Mouse (Mus musculus): ENCODE measurements at regions not wholly inside any gene's neighbourhood (a gene's known extent, or its start where the extent isn't known, plus 50 kb on each side); places are given as distances from the start of the nearest gene placed in this dataset.

DNA sequence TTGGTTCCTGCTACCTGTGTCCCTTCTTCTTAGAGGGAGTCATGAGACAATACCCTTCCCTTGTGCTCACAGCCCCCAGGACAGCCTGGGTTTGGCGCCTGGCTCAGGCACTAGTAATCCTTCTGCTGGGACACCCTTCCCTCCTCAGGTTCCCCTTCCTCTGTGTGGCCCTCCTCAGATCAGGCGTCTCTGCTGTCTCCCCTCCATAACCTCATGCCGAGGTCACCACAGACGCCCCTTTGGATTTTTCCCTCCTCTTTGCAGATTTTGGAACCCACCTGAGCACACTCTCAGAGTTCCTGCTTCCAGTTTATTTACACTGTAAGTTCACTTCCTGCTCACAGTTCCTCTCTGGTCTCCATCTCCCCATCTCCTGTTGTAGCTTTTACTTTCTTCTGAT is 117.7 kb downstream of the 2410131K14Rik start:
- CTCF ChIA-PET = interaction anchor here in 1 of 4 experiments (0.6 kb wide), 1 partner anchor 59 kb away, joined by 8 read pairs; no protein-coding TSS in a partner anchor
- POLR2A ChIA-PET = interaction anchor here in 1 of 4 experiments (0.5 to 0.7 kb wide), 2 partner anchors 18 to 276 kb away, joined by 3 read pairs; no protein-coding TSS in a partner anchor

GRCm38 (mm10) chr5:118363154-118363553 is 118.1 kb downstream of the 2410131K14Rik start:
- CTCF ChIA-PET = interaction anchor here in 1 of 4 experiments (0.6 kb wide), 1 partner anchor 59 kb away, joined by 8 read pairs; no protein-coding TSS in a partner anchor
- POLR2A ChIA-PET = interaction anchor here in 1 of 4 experiments (0.5 to 0.7 kb wide), 2 partner anchors 18 to 275 kb away, joined by 3 read pairs; no protein-coding TSS in a partner anchor

DNA sequence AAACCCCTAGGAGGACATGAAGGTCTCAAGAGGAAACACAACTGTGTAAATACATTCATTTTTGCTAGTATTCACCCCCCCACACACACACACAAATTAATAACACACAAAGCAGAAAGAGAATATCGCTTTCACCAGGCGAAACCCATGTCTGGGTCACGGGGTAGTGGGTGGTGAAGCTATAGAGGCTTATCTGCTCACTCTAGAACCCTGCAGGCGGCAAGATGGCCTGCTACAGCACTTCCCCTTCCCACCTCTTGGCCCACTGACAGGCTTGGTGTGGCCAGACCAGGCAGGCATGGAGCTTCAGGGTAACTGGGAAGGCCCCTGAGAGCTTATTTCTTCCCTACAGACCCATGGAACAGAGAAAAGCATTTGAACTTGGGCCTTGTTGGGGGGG is 119.6 kb downstream of the 2410131K14Rik start:
- CTCF ChIA-PET = interaction anchor here in 2 of 4 experiments (0.5 to 0.7 kb wide), 3 partner anchors 9 to 361 kb away, joined by 3 to 5 read pairs (median 3); no protein-coding TSS in a partner anchor
- POLR2A ChIA-PET = interaction anchor here in 1 of 4 experiments (0.7 to 1.4 kb wide), 4 partner anchors 10 to 885 kb away, joined by 3 to 11 read pairs (median 4); no protein-coding TSS in a partner anchor

GRCm38 (mm10) chr5:118365196-118365595 is 120.2 kb downstream of the 2410131K14Rik start:
- POLR2A ChIA-PET = interaction anchor here in 1 of 4 experiments (1.4 kb wide), 2 partner anchors 9 to 16 kb away, joined by 4 to 11 read pairs; no protein-coding TSS in a partner anchor

DNA sequence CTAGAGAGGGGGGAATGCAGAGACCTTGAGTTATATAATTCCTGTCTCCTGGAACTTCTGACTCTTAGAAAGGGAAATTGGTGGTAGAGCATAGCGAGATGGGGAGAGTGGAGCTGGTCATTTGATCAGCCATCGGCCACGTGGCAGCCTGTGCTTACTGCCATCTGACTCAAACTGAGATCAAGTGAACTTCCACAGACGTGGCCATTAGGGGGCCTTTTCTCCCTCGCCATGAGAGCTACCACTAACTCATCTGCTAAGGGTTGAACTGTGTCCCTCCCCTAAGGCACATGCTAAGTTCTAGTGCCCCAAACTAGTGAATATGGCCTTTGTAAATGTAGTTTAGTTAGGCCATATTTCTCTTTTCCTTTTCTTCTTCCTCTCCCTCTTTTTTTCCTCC is 120.6 kb downstream of the 2410131K14Rik start:
- ChIA-PET CTCF (interaction anchor here in 3 of 4 experiments (0.6 to 1.1 kb wide), 5 partner anchors 106 to 911 kb away, joined by 3 to 4 read pairs (median 3); no protein-coding TSS in a partner anchor), POLR2A (interaction anchor here in 1 of 4 experiments (1.4 kb wide), 2 partner anchors 9 to 17 kb away, joined by 4 to 11 read pairs; no protein-coding TSS in a partner anchor)

More at GRCm38 (mm10) chr5:118365196-118365595, 120.2 kb downstream of the 2410131K14Rik start:
- CTCF ChIA-PET = interaction anchor here in 3 of 4 experiments (0.5 to 1.1 kb wide), 5 partner anchors 9 to 449 kb away, joined by 3 to 5 read pairs (median 3); no protein-coding TSS in a partner anchor

GRCm38 (mm10) chr5:118367047-118367446 is 122.0 kb downstream of the 2410131K14Rik start:
- POLR2A ChIA-PET = interaction anchor here in 1 of 4 experiments (0.7 kb wide), 1 partner anchor 68 kb away, joined by 3 read pairs; no protein-coding TSS in a partner anchor
- CTCF ChIA-PET = interaction anchor here in 1 of 4 experiments (0.6 kb wide), 1 partner anchor 1334 kb away, joined by 8 read pairs; no protein-coding TSS in a partner anchor

- CTCF ChIA-PET = interaction anchor here (0.6 to 1.0 kb wide), 12 partner anchors 9 to 1944 kb away, joined by 3 to 13 read pairs (median 3); no protein-coding TSS in a partner anchor
- POLR2A ChIA-PET = interaction anchor here (0.5 to 2.6 kb wide), 14 partner anchors 9 to 137 kb away, joined by 3 to 11 read pairs (median 3); no protein-coding TSS in a partner anchor
These were observed 128.6 kb downstream of the 2410131K14Rik start for GRCm38 (mm10) chr5:118373581-118373981.

DNA sequence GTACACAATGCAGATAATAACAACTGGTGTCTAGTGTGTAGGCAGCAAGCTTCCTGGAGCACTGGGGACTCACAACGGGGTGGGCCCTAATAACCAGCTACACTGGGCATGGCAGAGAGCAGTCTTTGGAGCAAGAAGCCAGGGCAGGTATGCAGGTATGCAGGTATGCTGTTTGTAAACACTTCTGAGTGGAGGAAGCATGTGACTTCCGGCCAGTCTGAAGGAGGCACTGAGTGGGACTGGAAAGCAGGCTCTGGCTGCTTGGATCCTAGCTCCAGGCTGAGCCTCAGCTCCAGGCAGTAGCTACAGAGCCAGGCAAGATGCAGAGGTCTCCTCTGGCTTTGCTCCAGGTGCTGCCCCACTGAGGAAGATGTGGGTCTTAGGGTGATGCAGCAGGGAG is 129.9 kb downstream of the 2410131K14Rik start:
- POLR2A ChIA-PET = interaction anchor here in 3 of 4 experiments (0.5 to 2.6 kb wide), 5 partner anchors 10 to 57 kb away, joined by 3 to 11 read pairs (median 4); no protein-coding TSS in a partner anchor
- CTCF ChIA-PET = interaction anchor here in 3 of 4 experiments (0.6 to 1.2 kb wide), 3 partner anchors 45 to 423 kb away, joined by 3 to 4 read pairs (median 3); no protein-coding TSS in a partner anchor

GRCm38 (mm10) chr5:118375916-118376315 is 130.9 kb downstream of the 2410131K14Rik start:
- CTCF ChIA-PET = interaction anchor here in 1 of 4 experiments (0.6 kb wide), 1 partner anchor 57 kb away, joined by 5 read pairs; no protein-coding TSS in a partner anchor

DNA sequence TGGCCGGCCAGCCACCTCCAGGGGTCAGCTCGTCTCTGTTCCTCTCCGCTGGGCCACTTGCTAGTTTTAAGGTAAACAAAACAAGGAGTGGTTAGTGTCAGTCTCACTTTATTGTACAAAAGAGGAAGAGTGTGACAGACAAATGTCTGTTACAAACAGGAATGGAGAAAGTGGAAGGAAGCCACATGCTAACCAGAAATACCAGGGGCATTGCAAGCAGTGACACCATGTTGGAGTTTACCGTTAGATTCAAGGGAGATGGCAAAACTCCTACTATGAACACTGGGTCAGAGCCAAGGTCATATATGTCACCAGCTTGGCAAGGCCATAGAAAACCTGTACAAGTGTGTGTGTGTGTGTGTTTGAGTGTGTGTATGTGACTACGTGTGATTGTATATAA is 131.5 kb downstream of the 2410131K14Rik start:
- ChIA-PET POLR2A (interaction anchor here in 2 of 4 experiments (1.2 kb wide), 2 partner anchors 15 to 76 kb away, joined by 3 read pairs; no protein-coding TSS in a partner anchor), CTCF (interaction anchor here in 1 of 4 experiments (0.6 kb wide), 1 partner anchor 58 kb away, joined by 5 read pairs; no protein-coding TSS in a partner anchor)

More at GRCm38 (mm10) chr5:118375916-118376315, 130.9 kb downstream of the 2410131K14Rik start:
- POLR2A ChIA-PET = interaction anchor here in 2 of 4 experiments (0.6 to 1.4 kb wide), 4 partner anchors 14 to 112 kb away, joined by 3 to 4 read pairs (median 3); no protein-coding TSS in a partner anchor

- POLR2A ChIA-PET = interaction anchor here in 1 of 4 experiments (0.7 kb wide), 1 partner anchor 9 kb away, joined by 3 read pairs; no protein-coding TSS in a partner anchor
- CTCF ChIA-PET = interaction anchor here in 2 of 4 experiments (0.6 kb wide), 2 partner anchors 59 to 60 kb away, joined by 3 to 4 read pairs; no protein-coding TSS in a partner anchor
These were observed 132.4 kb downstream of the 2410131K14Rik start for GRCm38 (mm10) chr5:118377402-118377848.

GRCm38 (mm10) chr5:118379245-118380051 is 134.4 kb downstream of the 2410131K14Rik start:
- ChIA-PET CTCF (interaction anchor here in 2 of 4 experiments (0.6 to 0.7 kb wide), 2 partner anchors 10 to 308 kb away, joined by 4 to 6 read pairs; no protein-coding TSS in a partner anchor), POLR2A (interaction anchor here in 3 of 4 experiments (0.6 to 3.3 kb wide), 7 partner anchors 12 to 1832 kb away, joined by 3 to 17 read pairs (median 3); no protein-coding TSS in a partner anchor)

DNA sequence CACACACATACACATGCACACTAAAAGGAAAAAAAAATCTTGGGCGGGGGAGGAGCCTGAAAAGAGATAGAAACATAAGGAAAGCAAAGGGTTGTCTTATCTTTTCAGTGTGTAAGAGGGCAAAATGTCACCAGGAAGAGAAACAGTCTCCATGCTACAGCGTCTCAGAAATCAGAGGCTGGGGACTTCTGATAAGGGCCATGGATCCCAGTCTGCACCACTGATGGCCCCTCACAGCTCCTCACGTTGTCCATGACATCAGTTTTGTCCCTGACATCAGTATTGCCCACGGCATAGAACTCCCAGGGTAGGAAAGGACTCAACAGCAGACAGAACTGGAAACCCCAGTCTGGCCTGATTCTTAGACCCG is 135.0 kb downstream of the 2410131K14Rik start:
- POLR2A ChIA-PET = interaction anchor here in 3 of 4 experiments (0.6 to 3.3 kb wide), 9 partner anchors 11 to 68 kb away, joined by 3 to 17 read pairs (median 3); no protein-coding TSS in a partner anchor
- CTCF ChIA-PET = no interaction called here

- ChIA-PET POLR2A (interaction anchor here in 3 of 4 experiments (0.6 to 3.3 kb wide), 17 partner anchors 10 to 183 kb away, joined by 3 to 17 read pairs (median 3); no protein-coding TSS in a partner anchor), CTCF (interaction anchor here in 2 of 4 experiments (0.6 to 1.0 kb wide), 3 partner anchors 90 to 1233 kb away, joined by 3 to 5 read pairs (median 4); no protein-coding TSS in a partner anchor)
These were observed 135.6 kb downstream of the 2410131K14Rik start for GRCm38 (mm10) chr5:118380422-118381293.

- POLR2A ChIA-PET = interaction anchor here in 3 of 4 experiments (0.9 to 3.3 kb wide), 13 partner anchors 10 to 182 kb away, joined by 3 to 17 read pairs (median 3); no protein-coding TSS in a partner anchor
- CTCF ChIA-PET = interaction anchor here in 1 of 4 experiments (0.6 to 1.0 kb wide), 3 partner anchors 26 to 243 kb away, joined by 3 to 5 read pairs (median 4); no protein-coding TSS in a partner anchor
These were observed 136.3 kb downstream of the 2410131K14Rik start for GRCm38 (mm10) chr5:118381294-118381675.

GRCm38 (mm10) chr5:118386126-118386525 is 141.1 kb downstream of the 2410131K14Rik start:
- ChIA-PET POLR2A (interaction anchor here in 2 of 4 experiments (0.6 to 1.0 kb wide), 2 partner anchors 9 to 30 kb away, joined by 3 read pairs; no protein-coding TSS in a partner anchor), CTCF (no interaction called here)

- ChIA-PET CTCF (interaction anchor here in 1 of 4 experiments (1.3 kb wide), 1 partner anchor 55 kb away, joined by 4 read pairs; no protein-coding TSS in a partner anchor), POLR2A (no interaction called here)
These were observed 143.4 kb downstream of the 2410131K14Rik start for GRCm38 (mm10) chr5:118388419-118388818.
